Mouse (Mus musculus) hindbrain, embryonic 12.5 days (tissue): Measurements from ENCODE around the gene Mamstr. TPM values are rescaled to one million over a fixed set of nuclear protein-coding genes. Genes with fewer than 3 reads are reported as not detected.

Experiments used
- ATAC-seq: fragments of 200-750 bp; cut with Nextera tagmentation; 2 replicates; pipeline ENCODE4 v1.8.0; 2017; ENCODE audit warnings: moderate TSS enrichment; ENCODE audit not compliant: low FRiP score
- H3K27ac ChIP-seq: fragments of 300-500 bp; sonication (generic); 2 replicates; pipeline ENCODE4 v1.5.1; 2016; ENCODE audit warnings: mild to moderate bottlenecking
- H3K27me3 ChIP-seq: fragments of 300-500 bp; sonication (generic); 2 replicates; pipeline ENCODE4 v1.6.1; 2016; ENCODE audit warnings: mild to moderate bottlenecking
- H3K36me3 ChIP-seq: fragments of 300-500 bp; sonication (generic); 2 replicates; pipeline ENCODE4 v1.6.1; 2016; ENCODE audit warnings: mild to moderate bottlenecking
- H3K4me1 ChIP-seq: fragments of 300-500 bp; sonication (generic); 2 replicates; pipeline ENCODE4 v1.6.1; 2016
- H3K4me2 ChIP-seq: fragments of 300-500 bp; sonication (generic); replicated peaks from 2 replicates; pipeline ENCODE4 v1.6.1; 2016; ENCODE audit warnings: mild to moderate bottlenecking
- H3K4me3 ChIP-seq: fragments of 300-500 bp; sonication (generic); 2 replicates; pipeline ENCODE4 v1.5.1; 2016; ENCODE audit warnings: mild to moderate bottlenecking
- H3K9ac ChIP-seq: fragments of 300-500 bp; sonication (generic); 2 replicates; pipeline ENCODE4 v1.6.1; 2016; ENCODE audit warnings: mild to moderate bottlenecking, moderate library complexity
- H3K9me3 ChIP-seq: fragments of 300-500 bp; sonication (generic); replicated peaks from 2 replicates; pipeline ENCODE4 v1.6.1; 2016; ENCODE audit warnings: mild to moderate bottlenecking
- WGBS: fragments of 180-500 bp; shearing (Covaris S2); methylation state at CpG from one replicate; pipeline ENCODE4 v1.1.7; 2016; 5-methylcytosine and 5-hydroxymethylcytosine counted together
- polyA plus RNA-seq: library from polyadenylated mRNA; unstranded; fragments of >200 nt; fragmentation: Nextera tagmentation; extraction: Ambion mirVana; gene quantifications from 2 replicates; pipeline ENCODE4 v1.2.1, GENCODE M21; 2016

Gene Mamstr
- polyA plus RNA-seq, 1 experiment from 2014 or later, result 3.7 TPM

DNA sequence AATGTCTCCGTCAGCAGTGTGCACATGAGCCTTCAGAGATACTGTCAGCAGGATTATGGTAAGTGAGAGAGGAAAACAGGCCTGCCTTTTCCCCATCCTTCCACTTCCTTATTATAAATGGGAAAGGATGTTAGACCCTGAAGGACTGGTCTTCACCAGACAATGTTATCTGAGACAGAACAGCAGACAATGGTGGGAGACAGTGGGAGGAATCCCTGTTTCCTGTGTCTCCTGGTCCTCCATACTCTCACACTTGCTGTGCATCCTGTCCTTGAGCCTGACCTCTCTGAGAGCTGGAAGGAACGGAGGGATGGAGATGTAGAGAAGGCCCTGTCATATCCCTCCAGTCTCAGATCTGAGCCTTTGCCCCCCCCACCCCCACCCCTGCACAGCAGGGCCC is 52.6 kb downstream of the Mamstr start:
- Histone ChIP-seq H3K9ac (no peak overlapping the region), H3K9me3 (no peaks in the 10 kb centered on the region), H3K4me1 (peaks cover 5% of the 10 kb centered on the region; the same call in 1 of the 2 replicates), H3K36me3 (no peaks in the 10 kb centered on the region), H3K27ac (no peak overlapping the region), H3K4me2 (no peak overlapping the region), H3K4me3 (no peak overlapping the region), H3K27me3 (peaks cover 18% of the 10 kb centered on the region)
- WGBS, result 81% methylated on average over 2 of the region's 2 CpGs
- no peak for ATAC-seq

DNA sequence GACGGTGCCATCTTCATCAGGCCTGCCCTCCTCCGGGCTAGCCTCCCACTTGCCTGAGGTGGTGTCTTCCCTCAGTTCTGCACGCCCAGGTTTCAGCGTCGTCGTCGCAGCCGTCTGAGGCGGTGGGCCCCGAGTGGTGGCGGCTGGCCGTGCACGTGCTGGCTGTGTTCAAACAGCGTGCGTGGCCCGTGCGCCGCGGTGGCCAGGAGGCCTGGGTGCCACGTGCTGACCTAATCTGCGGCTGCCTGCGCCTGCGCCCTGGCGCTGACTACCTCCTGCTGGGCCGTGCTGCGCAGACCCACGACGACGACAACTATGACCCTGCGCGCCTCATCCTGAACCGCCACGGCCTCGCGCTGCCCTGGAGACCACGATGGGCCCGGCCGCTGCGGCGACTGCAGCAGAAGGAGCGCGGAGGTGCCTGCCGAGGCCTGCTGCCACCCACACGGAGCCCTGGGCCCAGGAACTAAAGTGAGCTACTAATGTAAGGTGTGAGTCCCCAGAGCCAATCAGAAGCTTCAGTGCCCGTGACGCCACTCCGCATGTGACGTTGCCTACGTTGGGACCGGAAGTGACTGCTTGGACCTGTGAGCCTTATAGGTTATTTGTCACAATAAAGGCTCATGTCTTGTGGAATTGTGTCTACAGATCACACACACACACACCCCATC is 54.3 kb downstream of the Mamstr start, which contains the start of gene Sec1:
Sec1 (minus strand) TSS at position 482 of the 671 bp plus-strand sequence.
- H3K4me2 ChIP-seq, result no peak within 1 kb of the TSS
- no peak within 1 kb of the TSS for H3K9ac ChIP-seq
- H3K27ac ChIP-seq, result no peak within 1 kb of the TSS; the same call in 1 of the 2 replicates
- no peaks in the 10 kb centered on the region for H3K9me3 ChIP-seq
- H3K36me3 ChIP-seq, result no peaks in the 10 kb centered on the region
- no peak for ATAC-seq
- no peak within 1 kb of the TSS for H3K4me3 ChIP-seq
- WGBS, result 89% methylated on average over 50 of the region's 50 CpGs
- H3K4me1 ChIP-seq, result peaks cover 5% of the 10 kb centered on the region; the same call in 1 of the 2 replicates
- peaks cover 27% of the 10 kb centered on the region for H3K27me3 ChIP-seq

DNA sequence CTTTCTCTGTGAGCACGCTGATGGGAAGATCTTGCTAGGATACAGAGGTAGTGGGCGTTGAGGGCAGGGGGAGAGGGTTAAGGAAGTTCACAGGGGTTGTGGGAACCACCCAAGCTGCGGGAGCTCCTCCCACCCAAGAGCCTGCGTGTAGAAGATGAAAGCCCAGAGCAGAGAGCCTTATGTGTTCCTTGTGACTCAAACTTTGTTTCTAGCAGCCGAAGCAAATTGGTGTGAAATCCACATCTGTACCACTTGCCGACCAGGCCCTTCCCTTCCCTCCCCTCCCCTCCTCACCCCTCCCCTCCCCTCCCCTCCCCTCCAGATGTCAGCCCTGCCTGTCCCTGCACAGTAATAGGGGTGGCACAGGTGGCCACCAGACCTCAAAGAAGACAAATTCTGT is 55.3 kb downstream of the Mamstr start:
- Histone ChIP-seq H3K9me3 (no peaks in the 10 kb centered on the region), H3K27ac (no peak overlapping the region), H3K9ac (no peak overlapping the region), H3K4me1 (peaks cover 14% of the 10 kb centered on the region), H3K36me3 (no peaks in the 10 kb centered on the region), H3K4me3 (no peak overlapping the region), H3K27me3 (peaks cover 33% of the 10 kb centered on the region), H3K4me2 (no peak overlapping the region)
- peak; percentile 24 for ATAC-seq
- WGBS, result 8% methylated on average over 6 of the region's 6 CpGs

Other genes with a start within 250 kb of the Mamstr start
- gene Snrnp70, start 244.2 kb upstream of the Mamstr start, polyA plus RNA-seq, result 285 and 300 TPM in 2 replicates
- gene Kcna7, start 234.3 kb upstream of the Mamstr start, polyA plus RNA-seq, result not detected in 2 replicates
- 1.2 and 1.3 TPM in 2 replicates for gene Ntf5, start 226.3 kb upstream of the Mamstr start, polyA plus RNA-seq
- gene Lhb, start 219.2 kb upstream of the Mamstr start, polyA plus RNA-seq, result 1.0 and 1.6 TPM in 2 replicates
- gene Gys1, start 205.1 kb upstream of the Mamstr start, polyA plus RNA-seq, result 34.8 TPM in 2 replicates
- 124 and 129 TPM in 2 replicates for gene Ruvbl2, start 201.9 kb upstream of the Mamstr start, polyA plus RNA-seq
- 5,718 and 6,089 TPM in 2 replicates for gene Ftl1, start 180.1 kb upstream of the Mamstr start, polyA plus RNA-seq
- 231 and 244 TPM in 2 replicates for gene Bax, start 173.1 kb upstream of the Mamstr start, polyA plus RNA-seq
- 0.13 and 0.54 TPM in 2 replicates for gene Tulp2, start 158.1 kb upstream of the Mamstr start, polyA plus RNA-seq
- not detected in 2 replicates for gene Gm45808, start 153.2 kb upstream of the Mamstr start, polyA plus RNA-seq
- 3.4 and 3.5 TPM in 2 replicates for gene Dhdh, start 151.2 kb upstream of the Mamstr start, polyA plus RNA-seq
- gene Nucb1, start 129.6 kb upstream of the Mamstr start, polyA plus RNA-seq, result 144 and 147 TPM in 2 replicates
- gene Ppp1r15a, start 113.7 kb upstream of the Mamstr start, polyA plus RNA-seq, result 16.7 and 19.2 TPM in 2 replicates
- gene Plekha4, start 113.6 kb upstream of the Mamstr start, polyA plus RNA-seq, result 1.9 and 3.8 TPM in 2 replicates
- 0.70 and 0.79 TPM in 2 replicates for gene Hsd17b14, start 85.1 kb upstream of the Mamstr start, polyA plus RNA-seq
- gene Bcat2, start 69.8 kb upstream of the Mamstr start, polyA plus RNA-seq, result 35.2 and 36.9 TPM in 2 replicates
- gene Fgf21, start 24.5 kb upstream of the Mamstr start, polyA plus RNA-seq, result 0.45 TPM in 1 of 2 replicates, not detected in the other
- 0.14 TPM in 1 of 2 replicates, not detected in the other for gene Fut1, start 22.7 kb upstream of the Mamstr start, polyA plus RNA-seq
- 0.18 TPM in 1 of 2 replicates, not detected in the other for gene Izumo1, start 18.2 kb upstream of the Mamstr start, polyA plus RNA-seq
- gene Rasip1, start 12.5 kb upstream of the Mamstr start, polyA plus RNA-seq, result 15.6 and 16.2 TPM in 2 replicates
- 0.37 TPM in 1 of 2 replicates, not detected in the other for gene Fut2, start 26.4 kb downstream of the Mamstr start, polyA plus RNA-seq
- gene Ntn5, start 44.0 kb downstream of the Mamstr start, polyA plus RNA-seq, result 0.68 and 1.2 TPM in 2 replicates
- gene Sec1, start 54.4 kb downstream of the Mamstr start, polyA plus RNA-seq, result 1.1 and 2.2 TPM in 2 replicates
- 21.2 and 25.5 TPM in 2 replicates for gene Car11, start 59.9 kb downstream of the Mamstr start, polyA plus RNA-seq
- 4.2 and 5.3 TPM in 2 replicates for gene Dbp, start 65.1 kb downstream of the Mamstr start, polyA plus RNA-seq
- 607 and 682 TPM in 2 replicates for gene Rpl18, start 75.5 kb downstream of the Mamstr start, polyA plus RNA-seq
- 28.7 and 30.3 TPM in 2 replicates for gene Sphk2, start 78.0 kb downstream of the Mamstr start, polyA plus RNA-seq
- 0.89 and 1.0 TPM in 2 replicates for gene Fam83e, start 81.2 kb downstream of the Mamstr start, polyA plus RNA-seq
- not detected in 2 replicates for gene Spaca4, start 85.8 kb downstream of the Mamstr start, polyA plus RNA-seq
- gene Lmtk3, start 143.8 kb downstream of the Mamstr start, polyA plus RNA-seq, result 8.4 and 11.9 TPM in 2 replicates
- gene Sult2b1, start 144.7 kb downstream of the Mamstr start, polyA plus RNA-seq, result 2.4 and 3.0 TPM in 2 replicates
- 280 and 284 TPM in 2 replicates for gene Cyth2, start 174.6 kb downstream of the Mamstr start, polyA plus RNA-seq
- 0.80 and 0.96 TPM in 2 replicates for gene Kcnj14, start 184.8 kb downstream of the Mamstr start, polyA plus RNA-seq
- 43.2 and 45.8 TPM in 2 replicates for gene Grwd1, start 191.0 kb downstream of the Mamstr start, polyA plus RNA-seq
- gene Kdelr1, start 232.8 kb downstream of the Mamstr start, polyA plus RNA-seq, result 43.5 and 45.6 TPM in 2 replicates
- gene Grin2d, start 238.4 kb downstream of the Mamstr start, polyA plus RNA-seq, result 1.6 TPM in 2 replicates